Mouse (Mus musculus): ENCODE results near the gene Mettl24. TPM values are rescaled to one million over a fixed set of nuclear protein-coding genes. Genes with fewer than 3 reads are reported as not detected.

The Mettl24 gene
- polyA plus RNA-seq, 1 experiment from 2014 or later: 0.83 TPM

DNA sequence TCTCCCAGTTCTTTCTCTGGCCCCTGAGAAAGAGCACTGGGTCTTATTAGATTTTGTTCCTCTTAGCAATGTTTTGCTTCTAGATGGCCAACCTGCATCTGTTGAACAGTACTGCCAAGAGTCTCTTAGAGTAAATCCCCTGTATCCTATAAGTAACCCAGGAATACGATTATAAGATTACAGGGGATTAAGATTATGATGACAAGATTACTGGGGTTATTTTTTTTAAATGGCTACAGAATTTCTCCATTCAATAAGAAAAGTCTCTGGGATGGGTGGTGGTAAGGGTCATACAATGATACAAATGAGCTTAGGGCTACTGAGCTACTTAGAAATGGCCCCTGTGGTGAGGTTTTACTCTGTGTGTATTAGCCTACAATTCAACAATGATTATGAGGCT, 37.7 kb upstream of the Mettl24 start:
- Histone ChIP-seq H3K9ac (replicated peaks; ENCODE audit: low read depth, low read length) (no peak overlapping the region), H3K27ac (ENCODE audit: low read depth, low read length) (no peak overlapping the region), H3K36me3 (ENCODE audit: control insufficient read depth, insufficient read depth, low read length) (no peaks in the 10 kb centered on the region), H3K4me1 (ENCODE audit: control insufficient read depth, insufficient read depth, low read length) (no peaks in the 10 kb centered on the region), H3K4me3 (ENCODE audit: low read depth, low read length) (no peak overlapping the region), H3K9me3 (ENCODE audit: control insufficient read depth, low read length) (no peaks in the 10 kb centered on the region), H3K27me3 (ENCODE audit: control insufficient read depth, insufficient read depth, low read length) (no peaks in the 10 kb centered on the region), H3K4me2 (ENCODE audit: low read depth, low read length) (no peak overlapping the region)
- WGBS: 96% methylated on average over 1 of the region's 1 CpGs
- ATAC-seq (ENCODE audit: low read depth): no peak

DNA sequence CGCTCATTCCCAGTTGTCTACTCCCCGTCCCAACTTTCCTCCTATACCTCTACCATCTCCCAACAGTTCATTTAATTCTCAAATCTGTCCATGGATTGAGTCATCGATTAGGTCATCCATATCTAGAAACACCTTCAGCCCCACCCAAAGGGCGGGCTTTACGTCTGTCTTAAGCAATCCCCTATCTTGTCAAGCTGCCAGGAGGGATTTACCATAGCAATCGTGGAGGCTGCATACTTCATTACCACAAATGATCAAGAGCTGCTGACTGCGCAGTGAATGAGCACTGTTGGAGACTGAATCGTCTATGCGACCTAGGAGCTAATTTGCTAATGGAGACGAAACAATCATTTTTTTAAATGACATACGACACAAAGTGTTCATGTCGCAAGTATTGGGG, 34.3 kb upstream of the Mettl24 start:
- 87% methylated on average over 12 of the region's 12 CpGs for WGBS
- no peak overlapping the region for H3K9ac ChIP-seq (replicated peaks; ENCODE audit: low read depth, low read length)
- no peak overlapping the region for H3K27ac ChIP-seq (ENCODE audit: low read depth, low read length)
- H3K4me2 ChIP-seq (ENCODE audit: low read depth, low read length): no peak overlapping the region
- no peaks in the 10 kb centered on the region for H3K9me3 ChIP-seq (ENCODE audit: control insufficient read depth, low read length)
- no peaks in the 10 kb centered on the region for H3K27me3 ChIP-seq (ENCODE audit: control insufficient read depth, insufficient read depth, low read length)
- no peak overlapping the region for H3K4me3 ChIP-seq (ENCODE audit: low read depth, low read length)
- ATAC-seq (ENCODE audit: low read depth): no peak
- H3K36me3 ChIP-seq (ENCODE audit: control insufficient read depth, insufficient read depth, low read length): no peaks in the 10 kb centered on the region
- no peaks in the 10 kb centered on the region for H3K4me1 ChIP-seq (ENCODE audit: control insufficient read depth, insufficient read depth, low read length)

DNA sequence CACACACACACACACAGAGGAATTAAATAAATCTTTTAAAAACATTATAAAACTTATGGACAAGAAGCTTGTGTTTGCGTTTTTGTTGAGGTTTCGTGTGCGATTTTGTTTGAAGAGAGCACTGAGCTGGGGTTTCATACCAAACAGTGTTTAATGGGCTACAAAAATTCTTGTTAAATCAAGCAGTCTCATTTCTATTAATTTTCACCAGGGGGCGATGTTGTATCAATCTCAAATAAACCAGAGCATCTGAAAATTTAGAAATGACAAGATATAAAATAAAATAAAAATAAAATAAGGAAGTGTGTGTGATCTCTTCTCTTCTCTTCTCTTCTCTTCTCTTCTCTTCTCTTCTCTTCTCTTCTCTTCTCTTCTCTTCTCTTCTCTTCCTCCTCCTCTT, 33.4 kb upstream of the Mettl24 start:
- ATAC-seq (ENCODE audit: low read depth): no peak
- H3K4me1 ChIP-seq (ENCODE audit: control insufficient read depth, insufficient read depth, low read length): no peaks in the 10 kb centered on the region
- H3K4me3 ChIP-seq (ENCODE audit: low read depth, low read length): no peak overlapping the region
- no peaks in the 10 kb centered on the region for H3K27me3 ChIP-seq (ENCODE audit: control insufficient read depth, insufficient read depth, low read length)
- no peak overlapping the region for H3K9ac ChIP-seq (replicated peaks; ENCODE audit: low read depth, low read length)
- WGBS: 34% methylated on average over 4 of the region's 4 CpGs
- no peaks in the 10 kb centered on the region for H3K9me3 ChIP-seq (ENCODE audit: control insufficient read depth, low read length)
- H3K4me2 ChIP-seq (ENCODE audit: low read depth, low read length): no peak overlapping the region
- no peak overlapping the region for H3K27ac ChIP-seq (ENCODE audit: low read depth, low read length)
- H3K36me3 ChIP-seq (ENCODE audit: control insufficient read depth, insufficient read depth, low read length): no peaks in the 10 kb centered on the region

DNA sequence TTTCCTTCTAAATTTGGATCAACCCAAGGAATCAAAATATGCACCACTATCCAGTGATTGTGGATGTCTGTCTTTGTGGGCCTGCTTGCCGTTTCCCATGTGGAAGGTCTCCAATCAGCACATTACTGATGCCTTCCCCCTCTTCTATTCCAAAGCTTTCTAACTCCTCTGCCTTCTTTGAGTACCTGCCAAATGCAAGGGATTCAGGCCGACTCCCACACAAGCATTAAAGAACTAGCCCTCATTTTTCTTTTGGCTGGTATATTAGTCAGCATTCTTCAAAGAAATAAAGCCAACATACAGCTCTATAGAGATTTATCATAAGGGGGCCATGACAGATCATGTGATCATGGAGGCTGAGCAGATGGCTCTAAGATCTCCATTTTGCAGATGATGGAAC, 31.4 kb upstream of the Mettl24 start:
- H3K9ac ChIP-seq (replicated peaks; ENCODE audit: low read depth, low read length): no peak overlapping the region
- H3K9me3 ChIP-seq (ENCODE audit: control insufficient read depth, low read length): no peaks in the 10 kb centered on the region
- no peak overlapping the region for H3K4me2 ChIP-seq (ENCODE audit: low read depth, low read length)
- no peaks in the 10 kb centered on the region for H3K27me3 ChIP-seq (ENCODE audit: control insufficient read depth, insufficient read depth, low read length)
- no peaks in the 10 kb centered on the region for H3K36me3 ChIP-seq (ENCODE audit: control insufficient read depth, insufficient read depth, low read length)
- ATAC-seq (ENCODE audit: low read depth): no peak
- H3K4me1 ChIP-seq (ENCODE audit: control insufficient read depth, insufficient read depth, low read length): no peaks in the 10 kb centered on the region
- H3K4me3 ChIP-seq (ENCODE audit: low read depth, low read length): no peak overlapping the region
- WGBS: 84% methylated on average over 2 of the region's 2 CpGs
- H3K27ac ChIP-seq (ENCODE audit: low read depth, low read length): no peak overlapping the region

DNA sequence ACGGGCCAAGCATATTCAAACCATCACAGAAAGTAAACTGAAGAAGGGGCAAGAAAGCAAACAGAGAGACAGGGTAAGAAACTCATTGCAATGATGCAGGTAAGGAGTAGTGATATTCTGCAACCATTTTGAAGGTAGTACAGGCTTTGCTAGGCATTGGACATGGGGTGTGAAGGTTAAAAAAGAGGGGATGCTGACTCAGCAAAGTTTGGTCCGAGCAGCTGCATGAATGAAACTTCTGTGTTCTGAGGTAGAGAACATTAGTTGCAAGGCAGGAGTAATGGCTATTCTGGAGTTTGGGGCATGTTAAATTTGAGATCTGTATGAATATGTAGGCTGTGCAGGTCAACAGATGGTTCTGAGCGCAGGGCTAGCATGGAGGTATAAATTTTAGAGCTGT, 17.8 kb upstream of the Mettl24 start:
- H3K4me3 ChIP-seq (ENCODE audit: low read depth, low read length): no peak overlapping the region
- H3K27me3 ChIP-seq (ENCODE audit: control insufficient read depth, insufficient read depth, low read length): no peaks in the 10 kb centered on the region
- no peak overlapping the region for H3K27ac ChIP-seq (ENCODE audit: low read depth, low read length)
- no peak for ATAC-seq (ENCODE audit: low read depth)
- no peak overlapping the region for H3K9ac ChIP-seq (replicated peaks; ENCODE audit: low read depth, low read length)
- 83% methylated on average over 3 of the region's 3 CpGs for WGBS
- no peaks in the 10 kb centered on the region for H3K36me3 ChIP-seq (ENCODE audit: control insufficient read depth, insufficient read depth, low read length)
- H3K4me1 ChIP-seq (ENCODE audit: control insufficient read depth, insufficient read depth, low read length): no peaks in the 10 kb centered on the region
- H3K4me2 ChIP-seq (ENCODE audit: low read depth, low read length): no peak overlapping the region
- no peaks in the 10 kb centered on the region for H3K9me3 ChIP-seq (ENCODE audit: control insufficient read depth, low read length)

DNA sequence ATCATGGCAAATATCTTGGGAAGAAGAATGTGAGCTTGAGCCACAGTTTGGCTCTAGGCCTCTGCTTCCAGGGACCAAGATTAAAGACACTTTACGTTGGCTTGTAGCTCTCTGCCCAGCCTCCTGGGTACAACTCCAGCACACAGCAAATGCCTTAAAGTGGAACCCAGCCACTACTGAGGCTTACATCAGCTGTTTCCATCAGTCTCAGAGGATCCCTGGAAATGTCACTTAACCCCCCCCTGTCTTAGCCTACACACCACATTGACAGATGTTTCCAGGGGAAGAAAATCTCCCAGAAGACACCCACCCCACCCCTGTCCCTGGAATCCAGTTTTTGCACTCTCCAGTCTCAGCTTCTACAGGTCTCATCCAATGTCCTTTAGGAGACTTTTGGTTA, 16.1 kb upstream of the Mettl24 start:
- ATAC-seq (ENCODE audit: low read depth): no peak
- H3K36me3 ChIP-seq (ENCODE audit: control insufficient read depth, insufficient read depth, low read length): no peaks in the 10 kb centered on the region
- no peak overlapping the region for H3K4me2 ChIP-seq (ENCODE audit: low read depth, low read length)
- H3K27ac ChIP-seq (ENCODE audit: low read depth, low read length): no peak overlapping the region
- no peaks in the 10 kb centered on the region for H3K27me3 ChIP-seq (ENCODE audit: control insufficient read depth, insufficient read depth, low read length)
- H3K9ac ChIP-seq (replicated peaks; ENCODE audit: low read depth, low read length): no peak overlapping the region
- no peak overlapping the region for H3K4me3 ChIP-seq (ENCODE audit: low read depth, low read length)
- WGBS: 86% methylated on average over 1 of the region's 1 CpGs
- H3K4me1 ChIP-seq (ENCODE audit: control insufficient read depth, insufficient read depth, low read length): no peaks in the 10 kb centered on the region
- H3K9me3 ChIP-seq (ENCODE audit: control insufficient read depth, low read length): no peaks in the 10 kb centered on the region

DNA sequence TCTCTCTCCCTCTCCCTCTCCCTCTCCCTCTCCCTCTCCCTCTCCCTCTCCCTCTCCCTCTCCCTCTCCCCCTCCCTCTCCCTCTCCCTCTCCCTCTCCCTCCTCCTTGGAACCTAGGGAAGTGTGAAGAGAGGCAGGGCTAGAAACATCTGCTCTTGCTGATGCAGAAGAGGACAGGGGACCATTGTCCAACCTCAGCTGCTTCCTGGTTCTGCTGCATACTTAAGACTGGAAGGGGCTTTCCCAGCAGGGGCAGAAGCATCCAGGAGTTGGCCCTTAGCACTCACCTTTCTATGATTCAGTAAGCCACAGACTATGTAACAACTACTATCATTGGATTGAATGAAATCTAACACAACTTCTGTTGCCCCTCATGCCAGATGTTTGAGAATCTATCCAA, 14.4 kb upstream of the Mettl24 start:
- no peak overlapping the region for H3K9ac ChIP-seq (replicated peaks; ENCODE audit: low read depth, low read length)
- no peaks in the 10 kb centered on the region for H3K9me3 ChIP-seq (ENCODE audit: control insufficient read depth, low read length)
- H3K4me3 ChIP-seq (ENCODE audit: low read depth, low read length): no peak overlapping the region
- no peak overlapping the region for H3K4me2 ChIP-seq (ENCODE audit: low read depth, low read length)
- ATAC-seq (ENCODE audit: low read depth): no peak
- H3K27ac ChIP-seq (ENCODE audit: low read depth, low read length): no peak overlapping the region
- no peaks in the 10 kb centered on the region for H3K27me3 ChIP-seq (ENCODE audit: control insufficient read depth, insufficient read depth, low read length)
- H3K4me1 ChIP-seq (ENCODE audit: control insufficient read depth, insufficient read depth, low read length): peaks cover 1% of the 10 kb centered on the region; the same call in 1 of the 2 replicates
- no peaks in the 10 kb centered on the region for H3K36me3 ChIP-seq (ENCODE audit: control insufficient read depth, insufficient read depth, low read length)

DNA sequence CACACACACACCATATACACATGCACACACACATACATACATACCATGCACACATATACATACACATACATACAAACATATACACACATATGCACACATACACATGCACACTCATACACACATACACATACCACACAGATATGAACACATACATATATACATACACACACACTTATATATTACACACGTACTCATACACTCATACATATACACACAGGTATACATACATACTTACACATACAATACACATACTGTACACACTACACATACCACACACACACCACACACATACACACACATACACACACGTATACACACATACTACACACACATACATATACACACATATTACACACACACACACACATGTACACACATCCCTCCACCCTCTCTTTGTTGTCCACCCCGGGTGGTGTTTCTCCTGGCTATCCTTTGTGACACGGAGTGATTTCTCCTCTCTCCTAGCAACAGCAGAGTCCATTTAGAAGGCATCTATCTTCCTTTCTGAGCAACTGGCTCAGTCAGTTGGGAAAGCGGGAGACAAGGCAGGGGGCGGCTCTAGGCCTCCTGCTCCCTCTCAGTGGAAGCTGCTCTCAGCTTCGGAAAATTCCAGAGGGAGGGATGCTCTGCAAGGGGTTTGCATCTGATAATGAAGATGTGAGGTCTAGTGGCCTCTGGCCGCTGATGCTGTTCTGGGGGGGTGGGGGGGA, 10.3 kb upstream of the Mettl24 start:
- no peak overlapping the region for H3K4me3 ChIP-seq (ENCODE audit: low read depth, low read length)
- peaks cover 11% of the 10 kb centered on the region for H3K4me1 ChIP-seq (ENCODE audit: control insufficient read depth, insufficient read depth, low read length)
- no peak overlapping the region for H3K4me2 ChIP-seq (ENCODE audit: low read depth, low read length)
- no peaks in the 10 kb centered on the region for H3K9me3 ChIP-seq (ENCODE audit: control insufficient read depth, low read length)
- ATAC-seq (ENCODE audit: low read depth): peak; percentile 44; the same call in 1 of the 2 replicates
- H3K27me3 ChIP-seq (ENCODE audit: control insufficient read depth, insufficient read depth, low read length): no peaks in the 10 kb centered on the region
- H3K36me3 ChIP-seq (ENCODE audit: control insufficient read depth, insufficient read depth, low read length): no peaks in the 10 kb centered on the region
- H3K9ac ChIP-seq (replicated peaks; ENCODE audit: low read depth, low read length): no peak overlapping the region
- H3K27ac ChIP-seq (ENCODE audit: low read depth, low read length): no peak overlapping the region
- WGBS: 29% methylated on average over 8 of the region's 8 CpGs

DNA sequence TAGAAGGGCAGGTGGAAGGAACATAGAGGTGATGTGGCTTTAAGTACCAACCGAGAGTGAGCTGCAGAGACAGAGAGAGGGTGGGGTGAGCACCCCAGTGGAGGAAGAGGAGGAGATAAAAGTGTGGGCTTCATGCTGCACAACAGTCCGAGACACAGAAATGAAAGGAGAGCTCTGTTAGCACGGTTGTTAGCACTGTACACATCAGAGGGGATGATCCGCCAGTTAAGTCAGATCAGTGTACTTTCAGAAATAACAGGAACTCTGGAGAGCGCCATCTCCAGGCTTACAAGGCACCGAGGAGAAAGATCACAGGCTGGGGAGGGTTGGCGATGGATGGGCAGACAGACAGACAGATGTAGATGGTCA, 9.8 kb upstream of the Mettl24 start:
- H3K27me3 ChIP-seq (ENCODE audit: control insufficient read depth, insufficient read depth, low read length): no peaks in the 10 kb centered on the region
- H3K36me3 ChIP-seq (ENCODE audit: control insufficient read depth, insufficient read depth, low read length): no peaks in the 10 kb centered on the region
- H3K4me1 ChIP-seq (ENCODE audit: control insufficient read depth, insufficient read depth, low read length): peaks cover 11% of the 10 kb centered on the region
- no peaks in the 10 kb centered on the region for H3K9me3 ChIP-seq (ENCODE audit: control insufficient read depth, low read length)
- H3K9ac ChIP-seq (replicated peaks; ENCODE audit: low read depth, low read length): no peak overlapping the region
- 50% methylated on average over 7 of the region's 7 CpGs for WGBS
- no peak overlapping the region for H3K4me3 ChIP-seq (ENCODE audit: low read depth, low read length)
- no peak overlapping the region for H3K4me2 ChIP-seq (ENCODE audit: low read depth, low read length)
- H3K27ac ChIP-seq (ENCODE audit: low read depth, low read length): 0 out of 2 replicates have a peak overlapping the region, but pooled peaks have one; percentile 2
- no peak for ATAC-seq (ENCODE audit: low read depth)
